Mouse (Mus musculus) MEL (cell line): ENCODE results near the gene Clec16a. TPM values are rescaled to one million over a fixed set of nuclear protein-coding genes. Genes with fewer than 3 reads are reported as not detected.

Experiments used
- DNase-seq: peaks from one replicate; pipeline ENCODE4 v3.0.0; 2011; ENCODE audit warnings: low read depth, low spot score
- H3K27ac ChIP-seq: 2 replicates; pipeline ENCODE4 v1.5.1; 2012; ENCODE audit warnings: low read depth, mild to moderate bottlenecking, control low read depth, low read length, moderate library complexity; ENCODE audit not compliant: control insufficient read depth
- H3K27me3 ChIP-seq, 2 experiments: fragments of 150-350 bp in 1 of 2; sonication (generic) in 1 of 2; 2 replicates each; pipeline ENCODE4 v1.6.1; 2012; ENCODE audit warnings: low read length in 2 of 2, mild to moderate bottlenecking in 2 of 2, improper control_type of control experiment in 1 of 2, moderate library complexity in 1 of 2; ENCODE audit not compliant: insufficient read depth in 2 of 2, control insufficient read depth in 1 of 2
- H3K36me3 ChIP-seq, 2 experiments: 2 replicates each; pipeline ENCODE4 v1.6.1; 2012 to 2014; ENCODE audit warnings: low read length in 2 of 2, improper control_type of control experiment in 1 of 2, inconsistent platforms in 1 of 2, mild to moderate bottlenecking in 1 of 2; ENCODE audit not compliant: insufficient read depth in 2 of 2, control insufficient read depth in 1 of 2
- H3K4me1 ChIP-seq, 2 experiments: fragments of 150-350 bp in 1 of 2; sonication (generic) in 1 of 2; 2 replicates each; pipeline ENCODE4 v1.6.1; 2012; ENCODE audit warnings: low read length in 2 of 2, improper control_type of control experiment in 1 of 2, mild to moderate bottlenecking in 1 of 2; ENCODE audit not compliant: insufficient read depth in 2 of 2, control insufficient read depth in 1 of 2
- H3K4me3 ChIP-seq, 2 experiments: fragments of 150-350 bp in 1 of 2; sonication (generic) in 1 of 2; 2 replicates each; pipeline ENCODE4 v1.5.1; 2012; ENCODE audit warnings: low read depth in 2 of 2, low read length in 2 of 2, mild to moderate bottlenecking in 2 of 2, moderate library complexity in 2 of 2, control low read depth in 1 of 2, improper control_type of control experiment in 1 of 2; ENCODE audit not compliant: control insufficient read depth in 1 of 2, insufficient read depth in 1 of 2
- H3K79me2 ChIP-seq: 2 replicates; pipeline ENCODE4 v1.6.1; 2012; ENCODE audit warnings: mild to moderate bottlenecking, low read length, moderate library complexity; ENCODE audit not compliant: control insufficient read depth, poor library complexity, insufficient read depth
- H3K9ac ChIP-seq: 2 replicates; pipeline ENCODE4 v1.6.1; 2012; ENCODE audit warnings: low read depth, mild to moderate bottlenecking, control low read depth, low read length, moderate library complexity; ENCODE audit not compliant: control insufficient read depth, poor library complexity, severe bottlenecking
- H3K9me3 ChIP-seq: fragments of 150-350 bp; sonication (generic); replicated peaks from 2 replicates; pipeline ENCODE4 v1.6.1; 2012; ENCODE audit warnings: mild to moderate bottlenecking, low read length, improper control_type of control experiment, moderate library complexity; ENCODE audit not compliant: insufficient read depth
- BHLHE40 ChIP-seq: IDR thresholded peaks from 2 replicates; pipeline ENCODE4 v1.6.1; 2012; ENCODE audit warnings: low read depth, mild to moderate bottlenecking, inconsistent platforms, low read length, improper control_type of control experiment, borderline replicate concordance
- CHD2 ChIP-seq: IDR thresholded peaks from 2 replicates; pipeline ENCODE4 v1.6.1; 2011; ENCODE audit warnings: low read length, improper control_type of control experiment
- EP300 ChIP-seq, 2 experiments: IDR thresholded peaks; 2 replicates each; pipeline ENCODE4 v1.6.1; 2011; ENCODE audit warnings: improper control_type of control experiment in 2 of 2, low read length in 2 of 2, low read depth in 1 of 2, mild to moderate bottlenecking in 1 of 2
- ETS1 ChIP-seq: IDR thresholded peaks from 2 replicates; pipeline ENCODE4 v1.6.1; 2012; ENCODE audit warnings: low read depth, mild to moderate bottlenecking, inconsistent platforms, low read length, improper control_type of control experiment, moderate library complexity
- GABPA ChIP-seq: IDR thresholded peaks from 2 replicates; pipeline ENCODE4 v1.6.1; 2012; ENCODE audit warnings: low read depth, mild to moderate bottlenecking, inconsistent platforms, low read length, improper control_type of control experiment, moderate library complexity
- GATA1 ChIP-seq: IDR thresholded peaks from 2 replicates; pipeline ENCODE4 v1.6.1; 2011; ENCODE audit warnings: low read depth, low read length, improper control_type of control experiment
- HCFC1 ChIP-seq: IDR thresholded peaks from 2 replicates; pipeline ENCODE4 v1.6.1; 2012; ENCODE audit warnings: low read depth, mild to moderate bottlenecking, inconsistent platforms, low read length, improper control_type of control experiment, moderate library complexity
- MAX ChIP-seq: IDR thresholded peaks from 2 replicates; pipeline ENCODE4 v1.6.1; 2011; ENCODE audit warnings: low read length, improper control_type of control experiment
- MYB ChIP-seq: IDR thresholded peaks from 2 replicates; pipeline ENCODE4 v1.6.1; 2011; ENCODE audit warnings: mild to moderate bottlenecking, low read depth, low read length, improper control_type of control experiment
- MYC ChIP-seq: IDR thresholded peaks from 2 replicates; pipeline ENCODE4 v1.6.1; 2011; ENCODE audit warnings: low read depth, mild to moderate bottlenecking, low read length, improper control_type of control experiment, moderate library complexity
- TBP ChIP-seq: IDR thresholded peaks from 2 replicates; pipeline ENCODE4 v1.8.0; 2011; ENCODE audit warnings: low read depth, low read length, improper control_type of control experiment
- USF1 ChIP-seq: IDR thresholded peaks from 2 replicates; pipeline ENCODE4 v1.6.1; 2014; ENCODE audit warnings: low read depth, mild to moderate bottlenecking, inconsistent platforms, low read length, improper control_type of control experiment, moderate library complexity
- ZNF384 ChIP-seq: IDR thresholded peaks from 2 replicates; pipeline ENCODE4 v1.6.1; 2012; ENCODE audit warnings: low read depth, mild to moderate bottlenecking, inconsistent platforms, low read length, improper control_type of control experiment
- polyA plus RNA-seq, 2 experiments: library from polyadenylated mRNA; stranded (reverse) in 1 of 2; unstranded in 1 of 2; fragments of >175 nt in 1 of 2; fragments of >200 nt in 1 of 2; gene quantifications; 2 replicates each; pipeline versions ENCODE4 v1.2.1 to v1.2.4; 2012; ENCODE audit warnings: low replicate concordance in 2 of 2, low read depth in 1 of 2; ENCODE audit not compliant: insufficient read length in 2 of 2, insufficient read depth in 1 of 2, missing spikeins in 1 of 2
- total RNA-seq: library from RNA; depleted of rRNA; stranded (reverse); fragments of 300-350 nt; gene quantifications from 2 replicates; pipeline ENCODE4 v1.2.3, GENCODE M21; 2012

The Clec16a gene
- total and polyA plus RNA-seq, 3 experiments, result 10.4 to 49.3 (median 22.1) TPM

DNA sequence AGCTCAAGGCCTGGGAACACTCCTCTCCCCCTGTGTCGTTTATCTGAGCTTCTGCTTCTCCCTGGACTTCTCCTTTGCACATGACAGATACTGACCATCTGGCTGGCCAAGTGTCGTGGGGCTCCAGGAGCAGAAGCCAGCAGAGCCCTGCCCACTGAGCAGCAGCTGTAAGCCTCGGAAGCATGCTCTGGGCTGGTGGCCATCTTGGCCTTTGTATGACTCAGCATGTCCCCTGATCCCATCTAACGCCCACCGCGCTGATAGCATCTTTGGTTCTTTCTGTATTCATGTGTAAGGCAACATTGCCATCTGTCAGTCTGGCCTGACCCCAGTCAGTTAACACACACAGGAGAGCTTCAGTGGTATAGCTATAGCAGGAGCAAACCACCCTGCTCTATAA lies 174.8 kb downstream of the Clec16a start:
- DNase-seq, result peak; percentile 25
- Histone ChIP-seq H3K4me1 (peaks cover 0 to 4% of the 10 kb centered on the region in 2 experiments; a peak in 1 of 4 replicates), H3K4me3 (no peak overlapping the region), H3K36me3 (peaks cover 0 to 3% of the 10 kb centered on the region in 2 experiments; a peak in 1 of 4 replicates), H3K79me2 (no peaks in the 10 kb centered on the region), H3K9me3 (no peaks in the 10 kb centered on the region), H3K27me3 (no peaks in the 10 kb centered on the region), H3K9ac (no peak overlapping the region), H3K27ac (no peak overlapping the region)
- TF ChIP-seq MYC (no peak), MYB (no peak), HCFC1 (no peak), EP300 (IDR thresholded peaks at IDR 0.05; ENCODE audit: low read depth in 1 of 2, low read length in 2 of 2) (no peak), GATA1 (peak; percentile 73), ETS1 (peak; percentile 65; the same call in 1 of the 2 replicates), GABPA (no peak)

DNA sequence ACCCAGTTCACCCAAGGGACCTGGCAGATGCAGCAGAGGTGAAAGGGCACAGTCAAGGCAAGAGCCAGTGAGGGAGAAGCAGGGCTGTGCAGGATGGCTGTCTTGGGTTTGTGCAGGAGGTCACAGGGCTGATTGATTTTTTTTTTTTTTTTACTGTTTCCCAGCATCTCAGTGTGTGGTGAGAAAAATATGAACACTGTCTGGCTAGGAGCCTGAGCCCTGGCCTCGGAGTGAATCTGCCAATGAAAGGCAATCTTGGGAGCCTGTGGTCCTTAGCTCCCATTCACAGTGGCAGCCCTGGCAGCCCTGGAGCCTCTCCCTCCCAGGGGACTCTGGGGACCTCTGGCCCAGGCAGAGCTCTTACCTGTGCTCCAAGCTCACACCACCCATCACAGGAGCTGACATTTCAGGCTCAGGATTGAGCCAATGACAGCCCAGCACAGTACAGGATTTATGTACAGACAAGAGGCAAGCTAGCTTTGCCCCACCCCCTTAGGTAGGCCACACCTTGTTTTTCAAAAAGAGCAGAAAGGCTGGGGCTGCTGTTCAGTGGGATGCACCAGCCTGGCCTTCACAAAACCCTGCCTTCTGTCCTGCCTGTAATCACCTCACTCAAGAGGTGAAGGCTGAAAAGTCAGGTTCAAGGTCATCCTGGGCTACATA lies 177.9 kb downstream of the Clec16a start:
- DNase-seq, result no peak
- Histone ChIP-seq H3K4me3 (no peak overlapping the region), H3K4me1 (peaks cover 0 to 4% of the 10 kb centered on the region in 2 experiments; a peak in 1 of 4 replicates), H3K27me3 (no peaks in the 10 kb centered on the region), H3K9me3 (no peaks in the 10 kb centered on the region), H3K9ac (no peak overlapping the region), H3K36me3 (peaks cover 0 to 3% of the 10 kb centered on the region in 2 experiments; a peak in 1 of 4 replicates), H3K79me2 (no peaks in the 10 kb centered on the region), H3K27ac (no peak overlapping the region)
- TF ChIP-seq CHD2 (no peak), BHLHE40 (no peak), USF1 (no peak), ZNF384 (no peak), MAX (no peak), TBP (no peak), GABPA (no peak)
